Mouse (Mus musculus): Measurements from ENCODE around the gene Ptprh.

DNA sequence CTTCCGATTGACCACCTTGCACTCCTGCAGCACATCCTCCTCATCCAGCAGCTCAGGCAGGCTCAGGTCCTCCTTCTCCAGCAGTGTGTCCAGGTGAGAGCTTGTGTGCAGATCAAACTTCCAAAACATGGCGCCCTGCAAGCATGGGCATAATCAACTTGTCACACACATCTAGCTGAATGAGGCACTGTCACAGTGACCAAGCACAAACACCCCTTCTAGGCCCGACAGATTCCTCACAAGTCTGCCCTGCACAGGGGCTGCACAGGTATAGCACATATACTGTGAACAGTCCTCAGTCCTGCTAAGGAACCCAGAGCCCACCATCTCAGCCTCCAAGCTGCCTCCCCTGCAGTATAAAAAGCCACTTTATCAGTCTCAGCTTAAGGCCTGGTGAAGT, 43.0 kb upstream of the Ptprh start:
- TF ChIP-seq POLR2A (IDR thresholded peaks at IDR 0.05; ENCODE audit: borderline replicate concordance, insufficient read depth, low read length) (no peak), CTCF (IDR thresholded peaks at IDR 0.05; ENCODE audit: borderline replicate concordance, insufficient read depth, low read depth, low read length) (no peak)

All from cerebellum, adult 2 months (tissue).